Mouse (Mus musculus): ENCODE measurements at regions not wholly inside any gene's neighbourhood (a gene's known extent, or its start where the extent isn't known, plus 50 kb on each side); places are given as distances from the start of the nearest gene placed in this dataset.

GRCm38 (mm10) chr11:56262726-56263125, 221.9 kb upstream of the Nmur2 start:
- TF ChIP-seq CTCF (conservative IDR thresholded peaks at IDR 0.05 in 1 of 2, IDR thresholded peaks at IDR 0.05 in 1 of 2; ENCODE audit: low read depth in 2 of 2, low read length in 2 of 2) (no peak), MAZ (IDR thresholded peaks at IDR 0.05; ENCODE audit: low read depth, low read length) (no peak), EP300 (IDR thresholded peaks at IDR 0.05; ENCODE audit: low read length) (no peak), ZMIZ1 (IDR thresholded peaks at IDR 0.05; ENCODE audit: low read depth, low read length) (no peak), MAFK (IDR thresholded peaks at IDR 0.05; ENCODE audit: insufficient replicate concordance, low read length) (no peak), POLR2A (IDR thresholded peaks at IDR 0.05; ENCODE audit: low read depth, low read length) (no peak), SMC3 (IDR thresholded peaks at IDR 0.05; ENCODE audit: low read depth, low read length) (no peak)
